Mouse (Mus musculus) forebrain, embryonic 12.5 days (tissue): ENCODE data around the gene Bin2. TPM values are rescaled to one million over a fixed set of nuclear protein-coding genes. Genes with fewer than 3 reads are reported as not detected.
A peak's percentile ranks its signal among the peaks of the same experiment; 100 is the strongest.
"Not testable (repeated sequence)": the region's sequence is repeated elsewhere in the genome, so short reads cannot be mapped to it uniquely, and the experiment has no call there.

Experiments used
- ATAC-seq: fragments of 200-750 bp; cut with Nextera tagmentation; 2 replicates; pipeline ENCODE4 v1.8.0; 2017; ENCODE audit warnings: moderate TSS enrichment; ENCODE audit not compliant: low FRiP score
- H3K27ac ChIP-seq: fragments of 300-500 bp; sonication (generic); 2 replicates; pipeline ENCODE4 v1.5.1; 2016; ENCODE audit warnings: mild to moderate bottlenecking
- H3K27me3 ChIP-seq: fragments of 300-500 bp; sonication (generic); 2 replicates; pipeline ENCODE4 v1.6.1; 2016; ENCODE audit warnings: mild to moderate bottlenecking
- H3K36me3 ChIP-seq: fragments of 300-500 bp; sonication (generic); replicated peaks from 2 replicates; pipeline ENCODE4 v1.6.1; 2016; ENCODE audit warnings: mild to moderate bottlenecking
- H3K4me1 ChIP-seq: fragments of 300-500 bp; sonication (generic); 2 replicates; pipeline ENCODE4 v1.6.1; 2016
- H3K4me2 ChIP-seq: fragments of 300-500 bp; sonication (generic); 2 replicates; pipeline ENCODE4 v1.6.1; 2016; ENCODE audit warnings: mild to moderate bottlenecking, moderate library complexity
- H3K4me3 ChIP-seq: fragments of 300-500 bp; sonication (generic); replicated peaks from 2 replicates; pipeline ENCODE4 v1.5.1; 2016; ENCODE audit warnings: mild to moderate bottlenecking
- H3K9ac ChIP-seq: fragments of 300-500 bp; sonication (generic); 2 replicates; pipeline ENCODE4 v1.6.1; 2016; ENCODE audit warnings: mild to moderate bottlenecking
- H3K9me3 ChIP-seq: fragments of 300-500 bp; sonication (generic); 2 replicates; pipeline ENCODE4 v1.6.1; 2016
- WGBS: fragments of 180-500 bp; shearing (Covaris S2); methylation state at CpG from one replicate; pipeline ENCODE4 v1.1.7; 2016; 5-methylcytosine and 5-hydroxymethylcytosine counted together
- microRNA-seq: library from miRNA; unstranded; fragments of <30 nt; microRNA quantifications from one replicate; pipeline ENCODE4, GENCODE M21; 2017
- polyA plus RNA-seq: library from polyadenylated mRNA; unstranded; fragments of >200 nt; fragmentation: Nextera tagmentation; extraction: Ambion mirVana; gene quantifications from 2 replicates; pipeline ENCODE4 v1.2.1, GENCODE M21; 2016

Bin2 gene
- polyA plus RNA-seq, 1 experiment from 2014 or later = 1.9 TPM

DNA sequence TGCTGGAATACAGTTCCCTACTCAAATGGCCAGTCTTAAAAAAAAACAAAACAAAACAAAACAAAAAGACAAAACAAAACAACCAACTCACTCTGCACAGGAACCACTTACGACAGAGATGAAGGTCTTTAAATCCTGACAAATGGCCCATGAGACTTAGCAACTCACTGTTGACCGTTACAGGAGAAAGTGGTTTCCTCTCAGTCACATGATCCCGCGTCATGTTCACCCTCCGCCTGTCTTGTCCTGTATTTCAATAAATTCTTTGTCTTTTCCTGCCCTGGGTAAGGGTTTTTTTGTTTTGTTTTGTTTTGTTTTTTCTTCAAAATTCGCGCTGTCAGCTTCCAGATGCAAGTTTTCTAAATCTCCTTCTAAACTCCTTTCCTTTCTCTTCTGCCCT is 57.4 kb downstream of the Bin2 start:
- H3K36me3 ChIP-seq = no peaks in the 10 kb centered on the region; the same call in 1 of the 2 replicates
- H3K4me2 ChIP-seq = no peak overlapping the region
- H3K9me3 ChIP-seq = no peaks in the 10 kb centered on the region
- H3K4me1 ChIP-seq = peaks cover 26% of the 10 kb centered on the region
- no peak overlapping the region for H3K27ac ChIP-seq
- 91% methylated on average over 7 of the region's 7 CpGs for WGBS
- H3K9ac ChIP-seq = no peak overlapping the region
- H3K4me3 ChIP-seq = no peak overlapping the region
- ATAC-seq = no peak
- H3K27me3 ChIP-seq = peaks cover 6% of the 10 kb centered on the region; the same call in 1 of the 2 replicates

GRCm38 (mm10) chr15:100606677-100607076 is 62.7 kb downstream of the Bin2 start:
- not testable (repeated sequence) for H3K9me3 ChIP-seq, H3K9ac ChIP-seq, H3K4me3 ChIP-seq, H3K27ac ChIP-seq, H3K4me2 ChIP-seq, ATAC-seq, H3K36me3 ChIP-seq
- peaks cover 22% of the 10 kb centered on the region for H3K4me1 ChIP-seq
- peaks cover 26% of the 10 kb centered on the region for H3K27me3 ChIP-seq
- 92% methylated on average over 8 of the region's 8 CpGs for WGBS

DNA sequence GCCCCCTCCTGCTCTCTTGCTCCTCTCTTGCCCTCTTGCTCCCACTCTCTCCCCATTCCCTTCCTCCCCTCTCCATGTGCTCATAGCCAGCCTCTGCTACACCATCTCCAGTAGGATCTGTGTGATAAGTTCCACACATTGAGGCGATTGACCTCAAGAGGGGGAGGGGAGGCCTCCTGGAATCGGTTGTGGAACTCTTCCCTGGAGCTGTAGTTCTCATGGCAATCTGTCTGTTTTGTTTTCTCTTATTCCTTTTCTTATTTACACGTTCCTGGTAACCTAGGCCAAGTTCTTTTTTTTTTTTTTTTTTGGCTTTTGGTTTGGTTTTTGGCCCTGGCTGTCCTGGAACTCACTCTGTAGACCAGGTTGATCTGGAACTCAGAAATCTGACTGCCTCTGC is 67.7 kb downstream of the Bin2 start:
- Histone ChIP-seq H3K27me3 (peaks cover 38% of the 10 kb centered on the region), H3K4me3 (no peak overlapping the region), H3K4me1 (peaks cover 39% of the 10 kb centered on the region), H3K9ac (no peak overlapping the region), H3K9me3 (no peaks in the 10 kb centered on the region), H3K4me2 (no peak overlapping the region), H3K27ac (no peak overlapping the region), H3K36me3 (no peaks in the 10 kb centered on the region)
- WGBS = 49% methylated on average over 3 of the region's 3 CpGs
- ATAC-seq = no peak

DNA sequence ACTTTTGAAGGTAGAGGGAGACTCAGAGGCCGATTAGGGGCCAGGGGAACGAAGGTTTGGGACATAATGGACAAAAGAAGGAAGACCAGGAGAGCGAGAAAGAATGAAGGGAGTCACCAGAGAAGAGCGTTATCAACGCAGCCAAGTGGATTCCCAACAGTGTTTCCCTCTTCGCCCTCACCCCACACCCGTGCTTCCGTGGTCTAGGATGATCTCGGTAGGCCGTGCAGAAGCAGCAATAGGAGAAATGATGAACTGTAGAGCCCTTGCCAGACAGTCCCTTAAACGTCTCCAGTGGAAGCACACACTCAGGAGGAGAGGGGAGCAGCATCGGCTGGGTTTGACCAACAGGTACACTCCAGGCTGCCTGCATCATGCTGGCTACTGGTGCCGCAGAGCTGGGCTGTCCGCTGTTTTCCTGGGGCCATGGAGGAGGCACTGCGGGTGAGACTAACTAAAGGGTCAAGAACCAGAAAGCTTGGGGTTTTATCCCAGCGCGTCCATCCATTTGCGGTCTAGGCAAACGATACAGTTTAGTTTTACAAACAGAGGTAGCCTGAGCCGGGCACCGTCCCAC is 68.6 kb downstream of the Bin2 start:
- H3K4me3 ChIP-seq = peak overlapping the region; percentile 92
- H3K4me2 ChIP-seq = peak overlapping the region; percentile 86
- H3K27me3 ChIP-seq = peaks cover 38% of the 10 kb centered on the region
- peaks cover 38% of the 10 kb centered on the region for H3K4me1 ChIP-seq
- WGBS = 13% methylated on average over 21 of the region's 21 CpGs
- H3K9ac ChIP-seq = no peak overlapping the region
- H3K9me3 ChIP-seq = no peaks in the 10 kb centered on the region
- H3K36me3 ChIP-seq = no peaks in the 10 kb centered on the region
- H3K27ac ChIP-seq = no peak overlapping the region
- no peak for ATAC-seq

GRCm38 (mm10) chr15:100600047-100600695 is 69.2 kb downstream of the Bin2 start:
- peak overlapping the region; percentile 92 for H3K4me3 ChIP-seq
- peak overlapping the region; percentile 95 for H3K9ac ChIP-seq
- H3K9me3 ChIP-seq = no peaks in the 10 kb centered on the region
- H3K4me2 ChIP-seq = peak overlapping the region; percentile 86
- 1% methylated on average over 26 of the region's 35 CpGs for WGBS
- peak overlapping the region; percentile 83 for H3K27ac ChIP-seq
- peaks cover 32% of the 10 kb centered on the region for H3K4me1 ChIP-seq
- ATAC-seq = peak; percentile 76
- no peaks in the 10 kb centered on the region for H3K36me3 ChIP-seq
- peaks cover 35% of the 10 kb centered on the region for H3K27me3 ChIP-seq

GRCm38 (mm10) chr15:100599276-100600046 is 69.9 kb downstream of the Bin2 start, which contains the start of gene Pou6f1:
TSS of gene Pou6f1 (minus strand) at chr15:100599984.
- H3K27ac ChIP-seq = peak within 1 kb of the TSS; percentile 83

GRCm38 (mm10) chr15:100598883-100599275 is 70.5 kb downstream of the Bin2 start:
- 2% methylated on average over 12 of the region's 12 CpGs for WGBS
- Histone ChIP-seq H3K4me3 (peak overlapping the region; percentile 92), H3K36me3 (no peaks in the 10 kb centered on the region), H3K4me1 (peaks cover 22% of the 10 kb centered on the region), H3K9me3 (no peaks in the 10 kb centered on the region), H3K27me3 (peaks cover 32% of the 10 kb centered on the region), H3K4me2 (peak overlapping the region; percentile 86), H3K9ac (peak overlapping the region; percentile 95), H3K27ac (peak overlapping the region; percentile 48; the same call in 1 of the 2 replicates)
- ATAC-seq = peak; percentile 20; the same call in 1 of the 2 replicates

More at GRCm38 (mm10) chr15:100599276-100600046, 69.9 kb downstream of the Bin2 start, which contains the start of gene Pou6f1:
- peak within 1 kb of the TSS; percentile 92 for H3K4me3 ChIP-seq
- no peaks in the 10 kb centered on the region for H3K36me3 ChIP-seq
- peak within 1 kb of the TSS; percentile 95 for H3K9ac ChIP-seq
- peak within 1 kb of the TSS; percentile 86 for H3K4me2 ChIP-seq
- H3K27me3 ChIP-seq = peaks cover 35% of the 10 kb centered on the region
- WGBS = 1% methylated on average over 67 of the region's 76 CpGs
- ATAC-seq = peak; percentile 74
- H3K9me3 ChIP-seq = no peaks in the 10 kb centered on the region
- peaks cover 25% of the 10 kb centered on the region for H3K4me1 ChIP-seq

DNA sequence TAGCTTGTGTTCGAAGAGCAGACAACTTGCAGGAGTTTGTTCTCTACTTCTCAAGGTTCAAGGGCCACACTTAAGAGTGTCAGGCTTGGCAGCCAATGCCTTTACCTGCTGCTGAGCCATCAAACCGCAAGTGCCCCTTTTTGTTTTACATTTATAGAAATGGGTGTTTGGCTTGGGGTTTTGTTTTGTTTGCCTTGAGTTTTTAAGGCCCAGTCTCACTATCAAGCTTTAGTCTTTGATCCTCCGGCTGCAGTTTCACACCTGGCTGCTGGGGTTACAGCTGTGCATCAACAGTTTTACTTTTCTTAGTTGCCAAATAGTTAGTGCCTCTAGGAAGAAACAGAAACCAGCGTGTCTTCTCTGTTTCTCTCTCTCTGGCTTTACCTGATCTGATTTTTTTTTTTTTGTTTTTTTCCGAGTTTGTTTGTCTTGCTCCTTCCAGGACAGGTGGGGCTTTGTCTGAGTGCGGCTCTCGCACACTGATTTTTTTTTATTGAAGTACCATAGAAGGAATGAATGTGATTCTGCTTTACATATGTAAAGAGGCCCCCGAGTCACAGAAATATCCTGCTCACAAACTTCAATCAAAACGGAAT is 71.0 kb downstream of the Bin2 start:
- H3K27me3 ChIP-seq = peaks cover 27% of the 10 kb centered on the region
- H3K27ac ChIP-seq = no peak overlapping the region
- 28% methylated on average over 9 of the region's 9 CpGs for WGBS
- peaks cover 22% of the 10 kb centered on the region for H3K4me1 ChIP-seq
- H3K9me3 ChIP-seq = no peaks in the 10 kb centered on the region
- H3K9ac ChIP-seq = peak overlapping the region; percentile 95
- peak overlapping the region; percentile 92 for H3K4me3 ChIP-seq
- no peak for ATAC-seq
- H3K36me3 ChIP-seq = no peaks in the 10 kb centered on the region
- peak overlapping the region; percentile 86 for H3K4me2 ChIP-seq

DNA sequence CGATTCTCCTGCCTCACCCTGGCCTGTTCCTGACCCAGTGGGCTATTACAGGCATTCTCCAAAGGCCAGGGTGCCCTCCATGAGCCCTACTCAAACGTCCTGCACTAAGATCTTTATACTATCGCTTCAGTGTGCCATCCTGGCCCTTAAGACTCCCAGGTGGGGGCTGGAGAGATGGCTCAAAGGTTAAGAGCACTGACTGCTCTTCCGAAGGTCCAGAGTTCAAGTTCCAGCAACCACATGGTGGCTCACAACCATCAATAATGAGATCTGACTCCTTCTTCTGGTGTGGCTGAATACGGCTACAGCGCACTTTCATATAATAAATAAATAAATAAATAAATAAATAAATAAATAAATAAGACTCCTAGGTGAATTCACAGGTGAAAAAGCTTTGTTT is 76.5 kb downstream of the Bin2 start:
- no peak overlapping the region for H3K4me2 ChIP-seq
- no peak overlapping the region for H3K4me3 ChIP-seq
- H3K36me3 ChIP-seq = peaks cover 13% of the 10 kb centered on the region; the same call in 1 of the 2 replicates
- H3K27me3 ChIP-seq = no peaks in the 10 kb centered on the region
- no peak overlapping the region for H3K27ac ChIP-seq
- no peaks in the 10 kb centered on the region for H3K9me3 ChIP-seq
- 81% methylated on average over 6 of the region's 6 CpGs for WGBS
- H3K4me1 ChIP-seq = no peaks in the 10 kb centered on the region
- no peak for ATAC-seq
- no peak overlapping the region for H3K9ac ChIP-seq

Small RNA genes lying within 50 kb of the gene (microRNA-seq; reads per million reads assigned to microRNA genes)
- not detected for gene Mir6961

Other genes with a start within 250 kb of the Bin2 start
- 0.08 and 0.17 TPM in 2 replicates for gene Gm5475, start 247.4 kb downstream of the Bin2 start, polyA plus RNA-seq
- gene Slc11a2, start 244.5 kb downstream of the Bin2 start, polyA plus RNA-seq = 25.6 and 26.0 TPM in 2 replicates
- 41.9 and 47.7 TPM in 2 replicates for gene Letmd1, start 200.5 kb downstream of the Bin2 start, polyA plus RNA-seq
- gene Csrnp2, start 174.1 kb downstream of the Bin2 start, polyA plus RNA-seq = 36.4 and 37.0 TPM in 2 replicates
- gene Tfcp2, start 117.5 kb downstream of the Bin2 start, polyA plus RNA-seq = 41.7 and 44.8 TPM in 2 replicates
- 27.3 and 33.8 TPM in 2 replicates for gene Pou6f1, start 69.6 kb downstream of the Bin2 start, polyA plus RNA-seq
- gene Dazap2, start 54.2 kb downstream of the Bin2 start, polyA plus RNA-seq = 197 and 204 TPM in 2 replicates
- gene Smagp, start 32.6 kb downstream of the Bin2 start, polyA plus RNA-seq = 2.8 and 2.9 TPM in 2 replicates
- not detected in 2 replicates for gene Cela1, start 18.4 kb upstream of the Bin2 start, polyA plus RNA-seq
- 0.05 TPM in 1 of 2 replicates, not detected in the other for gene Galnt6, start 59.8 kb upstream of the Bin2 start, polyA plus RNA-seq
- 18.6 and 19.5 TPM in 2 replicates for gene Slc4a8, start 92.2 kb upstream of the Bin2 start, polyA plus RNA-seq
- 19.3 and 20.7 TPM in 2 replicates for gene Scn8a, start 200.3 kb upstream of the Bin2 start, polyA plus RNA-seq